Mouse (Mus musculus) midbrain, embryonic 10.5 days (tissue): ENCODE results near the gene Apcs. TPM values are rescaled to one million over a fixed set of nuclear protein-coding genes. Genes with fewer than 3 reads are reported as not detected.

Experiments
- DNase-seq: peaks from one replicate; pipeline ENCODE4 v3.0.0-alpha.2; 2017; ENCODE audit warnings: low spot score
- H3K27ac ChIP-seq: fragments of 300-500 bp; sonication (generic); replicated peaks from 2 replicates; pipeline ENCODE4 v1.5.1; 2016; ENCODE audit warnings: mild to moderate bottlenecking
- H3K27me3 ChIP-seq: fragments of 300-500 bp; sonication (generic); 2 replicates; pipeline ENCODE4 v1.6.1; 2016; ENCODE audit warnings: low read depth, mild to moderate bottlenecking; ENCODE audit not compliant: poor library complexity, severe bottlenecking
- H3K36me3 ChIP-seq: fragments of 300-500 bp; sonication (generic); 2 replicates; pipeline ENCODE4 v1.6.1; 2016; ENCODE audit warnings: mild to moderate bottlenecking, moderate library complexity
- H3K4me1 ChIP-seq: fragments of 300-500 bp; sonication (generic); 2 replicates; pipeline ENCODE4 v1.6.1; 2016
- H3K4me3 ChIP-seq: fragments of 300-500 bp; sonication (generic); 2 replicates; pipeline ENCODE4 v1.5.1; 2016; ENCODE audit warnings: mild to moderate bottlenecking, moderate library complexity
- H3K9me3 ChIP-seq: fragments of 300-500 bp; sonication (generic); replicated peaks from 2 replicates; pipeline ENCODE4 v1.6.1; 2016; ENCODE audit warnings: mild to moderate bottlenecking
- WGBS: fragments of 180-500 bp; shearing (Covaris S2); methylation state at CpG from one replicate; pipeline ENCODE4 v1.1.7; 2016; 5-methylcytosine and 5-hydroxymethylcytosine counted together
- polyA plus RNA-seq: library from polyadenylated mRNA; unstranded; fragments of >200 nt; fragmentation: Nextera tagmentation; extraction: Ambion mirVana; gene quantifications from 2 replicates; pipeline ENCODE4 v1.2.1, GENCODE M21; 2016

Apcs gene
- not detected in 2 replicates for polyA plus RNA-seq

DNA sequence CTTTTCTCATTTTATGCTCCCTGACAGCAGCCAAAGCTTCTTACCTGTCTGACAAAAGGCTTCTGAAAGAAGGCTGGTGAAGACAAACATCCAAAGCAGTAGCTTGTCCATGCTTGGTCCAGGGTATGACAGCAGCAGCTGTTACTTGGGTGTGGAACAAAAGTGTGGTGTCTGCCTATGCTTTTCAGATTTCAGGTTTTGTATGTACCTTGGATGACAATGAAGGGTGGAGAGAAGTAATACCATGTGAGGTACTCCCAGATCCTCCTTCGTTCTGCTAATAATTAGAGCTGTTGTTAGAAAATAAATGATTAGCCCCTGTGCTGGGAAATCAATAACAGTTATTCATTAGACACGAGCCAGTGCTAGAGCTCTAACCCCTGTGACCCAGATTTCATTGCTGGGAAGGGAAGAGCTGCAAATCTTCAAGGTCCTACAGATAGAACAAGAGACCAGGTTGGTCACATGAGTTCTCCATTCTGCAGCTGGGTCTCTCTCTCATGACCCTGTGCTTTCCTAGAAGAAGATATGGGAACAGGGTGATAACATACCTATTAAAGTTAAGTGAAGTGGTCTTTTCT is at the start of gene Apcs:
Apcs (minus strand) TSS at position 265 of the 581 bp plus-strand sequence.
- H3K4me1 ChIP-seq, result no peaks in the 10 kb centered on the region
- no peaks in the 10 kb centered on the region for H3K36me3 ChIP-seq
- no peaks in the 10 kb centered on the region for H3K9me3 ChIP-seq
- DNase-seq, result no peak
- WGBS, result 75% methylated on average over 2 of the region's 2 CpGs
- no peak within 1 kb of the TSS for H3K27ac ChIP-seq
- H3K4me3 ChIP-seq, result no peak within 1 kb of the TSS
- no peaks in the 10 kb centered on the region for H3K27me3 ChIP-seq

- H3K4me3 ChIP-seq, result no peak overlapping the region
- no peak for DNase-seq
- no peaks in the 10 kb centered on the region for H3K4me1 ChIP-seq
- no peaks in the 10 kb centered on the region for H3K27me3 ChIP-seq
- H3K9me3 ChIP-seq, result no peaks in the 10 kb centered on the region
- H3K27ac ChIP-seq, result no peak overlapping the region
- H3K36me3 ChIP-seq, result no peaks in the 10 kb centered on the region
- 92% methylated on average over 2 of the region's 2 CpGs for WGBS
Observed at GRCm38 (mm10) chr1:172932197-172932596, 37.4 kb upstream of the Apcs start.

GRCm38 (mm10) chr1:172918450-172918849 is 23.6 kb upstream of the Apcs start:
- no peak overlapping the region for H3K4me3 ChIP-seq
- WGBS, result 81% methylated on average over 2 of the region's 2 CpGs
- H3K27me3 ChIP-seq, result no peaks in the 10 kb centered on the region
- DNase-seq, result no peak
- H3K9me3 ChIP-seq, result no peaks in the 10 kb centered on the region
- no peaks in the 10 kb centered on the region for H3K4me1 ChIP-seq
- no peak overlapping the region for H3K27ac ChIP-seq
- H3K36me3 ChIP-seq, result no peaks in the 10 kb centered on the region

GRCm38 (mm10) chr1:172917115-172917514 is 22.3 kb upstream of the Apcs start:
- no peaks in the 10 kb centered on the region for H3K4me1 ChIP-seq
- no peak overlapping the region for H3K27ac ChIP-seq
- H3K4me3 ChIP-seq, result no peak overlapping the region
- no peaks in the 10 kb centered on the region for H3K27me3 ChIP-seq
- no peak for DNase-seq
- no peaks in the 10 kb centered on the region for H3K9me3 ChIP-seq
- H3K36me3 ChIP-seq, result no peaks in the 10 kb centered on the region
- WGBS, result 89% methylated on average over 1 of the region's 1 CpGs

DNA sequence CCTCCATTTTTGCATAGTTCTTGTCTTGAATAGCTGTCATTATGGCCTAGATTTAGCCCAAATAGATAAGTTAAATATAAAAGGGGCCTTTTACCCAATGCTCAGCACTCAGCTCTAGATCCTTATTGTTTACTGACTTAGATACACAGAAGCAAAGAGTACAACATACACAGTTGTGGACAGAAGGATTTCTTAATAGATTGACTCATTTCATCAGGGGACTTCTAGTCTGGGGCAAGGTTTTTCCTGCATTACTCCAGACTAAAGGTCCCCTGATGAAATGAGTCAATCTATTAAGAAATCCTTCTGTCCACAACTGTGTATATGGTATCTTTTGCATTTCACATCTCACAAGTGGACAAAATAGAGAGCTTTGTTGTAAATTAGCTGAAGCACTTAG is 8.5 kb upstream of the Apcs start:
- Histone ChIP-seq H3K9me3 (no peaks in the 10 kb centered on the region), H3K27me3 (no peaks in the 10 kb centered on the region), H3K4me1 (no peaks in the 10 kb centered on the region), H3K27ac (no peak overlapping the region), H3K4me3 (no peak overlapping the region), H3K36me3 (no peaks in the 10 kb centered on the region)
- DNase-seq, result no peak

GRCm38 (mm10) chr1:172895435-172895834 is 594 bp upstream of the Apcs start:
- WGBS, result 91% methylated on average over 2 of the region's 2 CpGs
- no peaks in the 10 kb centered on the region for H3K36me3 ChIP-seq
- H3K27ac ChIP-seq, result no peak overlapping the region
- H3K4me1 ChIP-seq, result no peaks in the 10 kb centered on the region
- DNase-seq, result no peak
- no peaks in the 10 kb centered on the region for H3K27me3 ChIP-seq
- no peaks in the 10 kb centered on the region for H3K9me3 ChIP-seq
- H3K4me3 ChIP-seq, result no peak overlapping the region

DNA sequence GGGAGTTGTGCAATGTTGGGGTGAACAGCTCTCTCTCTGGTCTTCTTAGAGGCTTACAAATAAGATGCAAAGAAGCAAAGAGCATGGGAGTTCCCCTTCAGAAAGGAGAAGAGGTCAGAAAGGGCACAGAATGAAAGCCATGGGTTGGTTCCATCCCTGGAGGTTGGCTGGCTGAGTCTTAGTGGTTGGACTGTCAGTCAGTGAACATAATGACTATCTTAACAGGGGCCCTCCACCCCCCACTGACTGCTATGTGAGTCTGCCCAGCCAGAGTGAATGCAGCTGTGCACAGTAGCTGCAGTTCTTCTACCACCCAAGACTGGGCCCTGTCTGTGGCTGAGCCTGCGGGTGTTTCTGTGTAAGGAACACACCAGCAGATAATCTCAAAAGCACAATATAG is 18.2 kb downstream of the Apcs start:
- Histone ChIP-seq H3K9me3 (no peaks in the 10 kb centered on the region), H3K4me1 (0 out of 2 replicates have a peak, but pooled peaks cover 5% of the 10 kb centered on the region), H3K27me3 (no peaks in the 10 kb centered on the region), H3K36me3 (no peaks in the 10 kb centered on the region), H3K27ac (no peak overlapping the region), H3K4me3 (no peak overlapping the region)
- DNase-seq, result no peak
- 78% methylated on average over 1 of the region's 1 CpGs for WGBS

- no peaks in the 10 kb centered on the region for H3K27me3 ChIP-seq
- 0 out of 2 replicates have a peak, but pooled peaks cover 5% of the 10 kb centered on the region for H3K4me1 ChIP-seq
- no peak overlapping the region for H3K4me3 ChIP-seq
- H3K27ac ChIP-seq, result no peak overlapping the region
- 85% methylated on average over 4 of the region's 4 CpGs for WGBS
- H3K36me3 ChIP-seq, result no peaks in the 10 kb centered on the region
- no peaks in the 10 kb centered on the region for H3K9me3 ChIP-seq
- DNase-seq, result no peak
Observed at GRCm38 (mm10) chr1:172875265-172875664, 19.6 kb downstream of the Apcs start.

- no peaks in the 10 kb centered on the region for H3K9me3 ChIP-seq
- no peak overlapping the region for H3K4me3 ChIP-seq
- H3K36me3 ChIP-seq, result no peaks in the 10 kb centered on the region
- no peak for DNase-seq
- no peak overlapping the region for H3K27ac ChIP-seq
- no peaks in the 10 kb centered on the region for H3K27me3 ChIP-seq
- WGBS, result 90% methylated on average over 2 of the region's 2 CpGs
- no peaks in the 10 kb centered on the region for H3K4me1 ChIP-seq
Observed at GRCm38 (mm10) chr1:172848171-172848570, 46.7 kb downstream of the Apcs start.

GRCm38 (mm10) chr1:172847044-172847761 is 47.6 kb downstream of the Apcs start:
- H3K9me3 ChIP-seq, result no peaks in the 10 kb centered on the region
- H3K4me1 ChIP-seq, result no peaks in the 10 kb centered on the region
- WGBS, result 80% methylated on average over 2 of the region's 2 CpGs
- no peaks in the 10 kb centered on the region for H3K36me3 ChIP-seq
- no peak overlapping the region for H3K4me3 ChIP-seq
- no peak for DNase-seq
- no peaks in the 10 kb centered on the region for H3K27me3 ChIP-seq
- no peak overlapping the region for H3K27ac ChIP-seq

Other genes with a start within 250 kb of the Apcs start
- gene Crp, start 197.0 kb downstream of the Apcs start, polyA plus RNA-seq, result not detected in 2 replicates
- gene Olfr16, start 55.4 kb upstream of the Apcs start, polyA plus RNA-seq, result not detected in 2 replicates
- gene Olfr1408, start 242.3 kb upstream of the Apcs start, polyA plus RNA-seq, result not detected in 2 replicates